Mouse (Mus musculus) stomach, embryonic 14.5 days (tissue): ENCODE measurements around the gene Sdhaf2. TPM values are rescaled to one million over a fixed set of nuclear protein-coding genes. Genes with fewer than 3 reads are reported as not detected.
"Not testable (repeated sequence)": the region's sequence is repeated elsewhere in the genome, so short reads cannot be mapped to it uniquely, and the experiment has no call there.

ENCODE experiments used
- ATAC-seq: fragments of 200-750 bp; cut with Nextera tagmentation; 2 replicates; pipeline ENCODE4 v1.8.0; 2017; ENCODE audit warnings: low read depth, moderate TSS enrichment; ENCODE audit not compliant: insufficient number of reproducible peaks, insufficient read depth, low FRiP score
- H3K27ac ChIP-seq: fragments of 300-500 bp; sonication (generic); 2 replicates; pipeline ENCODE4 v1.5.1; 2014; ENCODE audit warnings: mild to moderate bottlenecking, low read length, moderate library complexity, mixed read lengths
- H3K27me3 ChIP-seq: fragments of 300-500 bp; sonication (generic); 2 replicates; pipeline ENCODE4 v1.6.1; 2014; ENCODE audit warnings: low read length, control low read depth, mixed read lengths; ENCODE audit not compliant: control insufficient read depth, insufficient read depth
- H3K36me3 ChIP-seq: fragments of 300-500 bp; sonication (generic); 2 replicates; pipeline ENCODE4 v1.6.1; 2014; ENCODE audit warnings: mild to moderate bottlenecking, control low read depth, low read length, moderate library complexity, mixed read lengths; ENCODE audit not compliant: control insufficient read depth, insufficient read depth
- H3K4me1 ChIP-seq: fragments of 300-500 bp; sonication (generic); 2 replicates; pipeline ENCODE4 v1.6.1; 2014; ENCODE audit warnings: low read length, control low read depth, mixed read lengths; ENCODE audit not compliant: control insufficient read depth, insufficient read depth
- H3K4me2 ChIP-seq: fragments of 300-500 bp; sonication (generic); replicated peaks from 2 replicates; pipeline ENCODE4 v1.6.1; 2014; ENCODE audit warnings: low read depth, low read length, control low read depth
- H3K4me3 ChIP-seq: fragments of 300-500 bp; sonication (generic); 2 replicates; pipeline ENCODE4 v1.5.1; 2014; ENCODE audit warnings: low read depth, low read length, control low read depth
- H3K9ac ChIP-seq: fragments of 300-500 bp; sonication (generic); replicated peaks from 2 replicates; pipeline ENCODE4 v1.6.1; 2014; ENCODE audit warnings: low read depth, mild to moderate bottlenecking, control low read depth, low read length, moderate library complexity, mixed read lengths
- H3K9me3 ChIP-seq: fragments of 300-500 bp; sonication (generic); 2 replicates; pipeline ENCODE4 v1.6.1; 2016; ENCODE audit warnings: low read depth, low read length, control low read depth; ENCODE audit not compliant: control insufficient read depth
- WGBS: fragments of 180-500 bp; shearing (Covaris S2); extraction: QIAGEN DNeasy Blood & Tissue Kit; methylation state at CpG from one replicate; pipeline ENCODE4 v1.1.7; 2014; 5-methylcytosine and 5-hydroxymethylcytosine counted together
- polyA plus RNA-seq: library from polyadenylated mRNA; unstranded; fragments of >200 nt; fragmentation: Nextera tagmentation; extraction: Ambion mirVana; gene quantifications from 2 replicates; pipeline ENCODE4 v1.2.1, GENCODE M21; 2014

Gene Sdhaf2
- 57.9 and 64.5 TPM in 2 replicates for polyA plus RNA-seq

DNA sequence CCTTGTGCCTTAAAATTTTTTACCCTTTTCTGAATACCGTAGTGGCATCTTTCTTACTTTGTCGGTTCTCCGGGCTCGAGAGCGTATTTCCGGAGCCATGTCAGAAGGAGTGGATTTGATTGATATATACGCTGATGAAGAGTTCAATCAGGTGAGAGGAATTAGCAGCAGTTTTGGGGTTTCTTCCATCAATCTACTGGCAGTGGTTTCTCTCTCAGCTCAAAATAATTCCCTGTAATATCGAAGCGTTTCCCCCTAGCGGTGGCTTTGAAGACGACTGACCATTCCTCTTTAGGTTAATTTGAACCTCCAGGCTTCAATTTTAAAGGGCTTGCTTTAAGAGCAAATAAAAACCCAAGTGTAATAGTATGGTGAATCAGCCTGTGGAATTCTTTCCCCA is at the start of gene Sdhaf2:
Sdhaf2 (minus strand) TSS at position 233 of the 400 bp plus-strand sequence.
- WGBS: under 1% methylated on average over 11 of the region's 11 CpGs
- Histone ChIP-seq H3K4me1 (peaks cover 23% of the 10 kb centered on the region), H3K4me3 (peak within 1 kb of the TSS; percentile 96), H3K9me3 (no peaks in the 10 kb centered on the region), H3K27ac (peak within 1 kb of the TSS; percentile 98), H3K9ac (peak within 1 kb of the TSS; percentile 98), H3K27me3 (no peaks in the 10 kb centered on the region), H3K4me2 (peak within 1 kb of the TSS; percentile 69), H3K36me3 (peaks cover 10% of the 10 kb centered on the region)
- no peak for ATAC-seq

DNA sequence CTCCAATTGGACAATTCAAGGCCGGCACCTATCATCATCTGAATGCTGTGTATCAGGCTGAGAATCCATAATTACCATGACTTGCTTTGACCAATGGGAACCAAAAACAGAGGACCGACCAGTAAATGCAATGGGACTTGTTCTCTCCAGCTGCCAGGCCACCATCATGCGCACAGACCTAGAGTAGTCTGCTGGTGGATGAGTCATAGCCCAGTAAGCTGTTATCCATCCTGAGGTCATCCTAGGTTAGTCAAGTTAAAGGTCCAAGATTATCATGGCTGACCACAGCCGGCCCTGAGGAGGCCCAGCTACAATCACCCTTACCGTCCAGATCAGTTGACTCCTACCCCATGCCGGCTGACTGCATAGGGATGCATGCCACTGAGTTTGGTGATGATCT is 43.7 kb upstream of the Sdhaf2 start:
- H3K27me3 ChIP-seq: no peaks in the 10 kb centered on the region
- no peak overlapping the region for H3K4me3 ChIP-seq
- WGBS: 93% methylated on average over 6 of the region's 6 CpGs
- H3K4me1 ChIP-seq: no peaks in the 10 kb centered on the region
- no peaks in the 10 kb centered on the region for H3K9me3 ChIP-seq
- no peak overlapping the region for H3K9ac ChIP-seq
- H3K4me2 ChIP-seq: no peak overlapping the region
- no peak for ATAC-seq
- peaks cover 32% of the 10 kb centered on the region for H3K36me3 ChIP-seq
- H3K27ac ChIP-seq: no peak overlapping the region

DNA sequence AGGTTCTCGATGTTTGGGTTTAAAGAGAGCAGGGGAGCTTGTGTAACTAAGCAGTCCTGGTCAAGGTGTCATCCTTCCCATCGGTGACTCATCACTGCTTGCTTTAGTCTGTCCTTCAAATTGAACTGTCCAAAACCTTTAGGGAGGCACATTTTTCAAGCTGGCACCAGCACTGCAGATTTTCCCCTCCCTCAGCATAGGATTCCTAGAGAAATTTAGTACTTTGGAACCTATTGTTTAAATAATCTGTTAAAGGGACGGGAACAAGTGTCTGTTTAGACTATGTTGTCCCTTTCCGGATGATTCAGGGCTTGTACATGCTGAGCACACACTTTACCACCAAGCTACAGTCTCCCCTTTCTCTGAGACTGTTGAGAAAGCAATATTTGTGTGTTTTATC is 39.3 kb upstream of the Sdhaf2 start:
- WGBS: 52% methylated on average over 4 of the region's 4 CpGs
- no peak for ATAC-seq

DNA sequence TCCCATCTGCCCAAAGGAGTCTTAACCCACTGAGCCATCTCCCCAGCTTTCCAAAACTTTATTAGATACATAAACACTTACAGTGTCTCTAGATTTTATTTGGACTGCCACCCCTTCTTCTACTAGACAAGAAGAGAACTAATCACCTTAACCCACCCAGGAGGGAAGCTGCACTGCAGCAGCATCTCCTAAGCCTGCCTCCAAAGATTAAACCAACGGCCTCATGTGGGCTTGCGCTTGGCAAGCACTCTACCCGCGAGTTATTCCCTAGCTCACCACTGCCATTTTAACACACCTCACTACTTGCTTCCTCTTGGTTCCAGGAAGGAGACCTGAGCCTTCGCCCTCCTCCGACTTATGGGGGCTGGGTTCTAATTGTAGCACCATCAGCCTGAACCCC is 38.3 kb upstream of the Sdhaf2 start:
- Histone ChIP-seq H3K4me3 (no peak overlapping the region), H3K9ac (no peak overlapping the region), H3K9me3 (no peaks in the 10 kb centered on the region), H3K27me3 (no peaks in the 10 kb centered on the region), H3K27ac (no peak overlapping the region), H3K4me1 (no peaks in the 10 kb centered on the region), H3K36me3 (peaks cover 2% of the 10 kb centered on the region; the same call in 1 of the 2 replicates), H3K4me2 (no peak overlapping the region)
- no peak for ATAC-seq
- 76% methylated on average over 6 of the region's 6 CpGs for WGBS

More for the DNA sequence above, 39.3 kb upstream of the Sdhaf2 start:
- no peak overlapping the region for H3K4me2 ChIP-seq
- no peaks in the 10 kb centered on the region for H3K27me3 ChIP-seq
- peaks cover 4% of the 10 kb centered on the region; the same call in 1 of the 2 replicates for H3K36me3 ChIP-seq
- H3K4me3 ChIP-seq: no peak overlapping the region
- H3K9ac ChIP-seq: no peak overlapping the region
- H3K9me3 ChIP-seq: no peaks in the 10 kb centered on the region
- no peak overlapping the region for H3K27ac ChIP-seq
- H3K4me1 ChIP-seq: no peaks in the 10 kb centered on the region

DNA sequence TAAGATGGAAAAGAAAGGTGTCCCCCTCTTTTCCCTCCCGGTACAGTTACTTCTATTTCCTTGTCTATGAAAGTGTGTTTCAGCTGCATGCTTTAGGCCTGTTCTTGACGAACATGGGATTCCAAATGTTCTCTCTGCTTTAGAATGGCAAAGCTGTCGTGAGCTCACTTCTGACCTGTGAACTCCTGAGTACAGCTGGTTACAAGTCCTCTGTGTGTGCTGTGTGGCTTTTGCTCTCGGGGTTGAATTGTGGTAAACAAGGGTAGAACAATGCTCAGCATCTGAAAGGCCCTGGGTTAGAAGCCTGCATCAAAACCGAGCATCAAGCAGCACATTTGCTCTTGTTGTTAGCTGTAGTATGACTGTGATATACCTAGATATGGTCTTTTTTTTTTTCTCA is 36.4 kb upstream of the Sdhaf2 start:
- no peak overlapping the region for H3K27ac ChIP-seq

DNA sequence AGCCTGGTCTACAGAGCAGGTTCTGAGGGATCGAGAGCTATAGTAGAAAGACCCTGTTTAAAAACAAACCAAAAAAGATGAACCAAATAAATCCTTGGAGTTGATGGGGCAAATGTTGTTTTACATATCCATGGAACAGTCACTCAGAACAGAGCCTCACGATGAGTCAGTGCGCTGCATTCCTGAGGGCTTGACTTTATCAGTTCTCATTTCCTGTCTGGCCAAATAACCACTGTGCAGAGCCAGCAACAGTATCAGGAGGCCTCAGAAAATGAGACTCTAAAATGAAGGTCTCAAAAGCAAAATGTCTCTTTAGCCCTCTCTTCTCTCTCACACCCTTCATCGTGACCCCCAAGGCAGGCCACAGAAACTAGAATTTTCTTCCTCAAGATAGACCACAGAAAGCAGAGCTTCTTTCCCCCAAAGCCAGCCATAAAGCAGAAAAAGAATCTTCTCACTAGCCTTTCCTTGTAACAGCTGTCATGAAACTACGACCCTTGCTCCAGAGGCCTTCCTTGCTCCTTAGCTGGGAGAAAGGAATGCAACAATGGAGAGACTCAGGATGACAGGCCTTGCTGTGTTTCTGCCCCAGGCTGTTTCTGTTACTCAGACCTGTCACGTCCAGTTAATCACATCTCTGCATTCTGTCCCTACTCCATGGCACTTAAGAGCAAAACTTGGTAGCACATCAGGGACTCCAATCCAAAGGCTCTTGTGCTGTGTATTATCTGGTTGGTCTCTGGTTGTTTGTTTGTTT is 35.8 kb upstream of the Sdhaf2 start:
- WGBS: 51% methylated on average over 6 of the region's 6 CpGs
- no peak overlapping the region for H3K27ac ChIP-seq
- ATAC-seq: no peak

More for the DNA sequence above, 36.4 kb upstream of the Sdhaf2 start:
- WGBS: 60% methylated on average over 5 of the region's 5 CpGs
- no peak overlapping the region for H3K4me2 ChIP-seq
- no peak overlapping the region for H3K9ac ChIP-seq
- H3K4me1 ChIP-seq: no peaks in the 10 kb centered on the region
- no peak overlapping the region for H3K4me3 ChIP-seq
- H3K27me3 ChIP-seq: no peaks in the 10 kb centered on the region
- no peaks in the 10 kb centered on the region for H3K9me3 ChIP-seq
- no peak for ATAC-seq
- H3K36me3 ChIP-seq: no peaks in the 10 kb centered on the region

DNA sequence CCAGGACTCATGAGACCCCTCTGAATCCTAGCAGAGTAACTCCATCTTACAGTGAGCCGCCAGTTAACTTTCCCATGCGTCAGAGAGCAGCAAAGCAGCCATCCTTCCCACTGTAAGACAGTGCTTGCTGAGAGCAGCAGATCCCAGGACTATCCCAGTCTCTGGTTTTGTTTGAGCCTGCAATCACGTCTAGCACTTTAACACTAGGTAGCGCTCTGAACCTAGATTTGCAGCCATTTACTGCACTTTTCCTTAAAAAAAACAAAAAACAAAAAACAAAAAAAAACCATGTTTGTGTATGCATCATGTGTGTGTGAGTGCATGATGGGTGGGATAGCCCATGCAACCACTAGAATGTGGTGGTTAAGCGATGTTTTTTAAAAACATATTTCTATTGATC is 34.2 kb upstream of the Sdhaf2 start:
- H3K27ac ChIP-seq: no peak overlapping the region
- H3K4me2 ChIP-seq: no peak overlapping the region
- 34% methylated on average over 5 of the region's 5 CpGs for WGBS
- H3K27me3 ChIP-seq: no peaks in the 10 kb centered on the region
- no peak for ATAC-seq
- no peak overlapping the region for H3K4me3 ChIP-seq
- H3K9me3 ChIP-seq: no peaks in the 10 kb centered on the region
- H3K36me3 ChIP-seq: no peaks in the 10 kb centered on the region
- no peak overlapping the region for H3K9ac ChIP-seq
- H3K4me1 ChIP-seq: peaks cover 6% of the 10 kb centered on the region; the same call in 1 of the 2 replicates

More for the DNA sequence above, 35.8 kb upstream of the Sdhaf2 start:
- no peaks in the 10 kb centered on the region for H3K27me3 ChIP-seq
- no peak overlapping the region for H3K4me3 ChIP-seq
- H3K36me3 ChIP-seq: no peaks in the 10 kb centered on the region
- H3K9ac ChIP-seq: no peak overlapping the region
- no peak overlapping the region for H3K4me2 ChIP-seq
- H3K4me1 ChIP-seq: no peaks in the 10 kb centered on the region
- no peaks in the 10 kb centered on the region for H3K9me3 ChIP-seq

DNA sequence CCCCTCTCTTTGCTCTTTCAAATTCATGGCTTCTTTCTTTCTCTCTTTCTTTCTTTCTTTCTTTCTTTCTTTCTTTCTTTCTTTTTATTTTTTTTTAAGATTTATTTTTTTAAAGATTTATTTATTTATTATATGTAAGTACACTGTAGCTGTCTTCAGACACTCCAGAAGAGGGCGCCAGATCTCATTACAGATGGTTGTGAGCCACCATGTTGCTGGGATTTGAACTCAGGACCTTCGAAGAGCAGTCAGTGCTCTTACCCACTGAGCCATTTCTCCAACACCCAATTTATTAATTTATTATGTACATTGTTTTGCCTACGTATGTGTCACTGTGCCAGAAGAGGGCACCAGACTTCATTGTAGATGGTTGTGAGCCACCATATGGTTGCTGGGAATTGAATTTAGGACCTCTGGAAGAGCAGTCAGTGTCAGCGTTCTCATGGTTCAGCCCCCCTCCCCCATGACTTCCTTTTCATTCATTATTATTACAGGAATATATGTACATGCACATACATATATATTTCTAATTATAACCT is 32.0 kb upstream of the Sdhaf2 start:
- H3K9ac ChIP-seq, H3K4me2 ChIP-seq, H3K36me3 ChIP-seq, H3K4me3 ChIP-seq, H3K27me3 ChIP-seq, ATAC-seq, H3K27ac ChIP-seq, H3K9me3 ChIP-seq: not testable (repeated sequence)
- H3K4me1 ChIP-seq: peaks cover 13% of the 10 kb centered on the region; the same call in 1 of the 2 replicates
- 75% methylated on average over 4 of the region's 4 CpGs for WGBS
